Mouse (Mus musculus) gastrocnemius, postnatal 4 days (tissue): ENCODE measurements around the gene Adam30. TPM values are rescaled to one million over a fixed set of nuclear protein-coding genes. Genes with fewer than 3 reads are reported as not detected.
"Not testable (repeated sequence)": the region's sequence is repeated elsewhere in the genome, so short reads cannot be mapped to it uniquely, and the experiment has no call there.

Source experiments
- DNase-seq, 2 experiments: peaks; one replicate each; pipeline ENCODE4 v3.0.0; 2021 to 2022; ENCODE audit warnings: low spot score in 2 of 2, mixed read lengths in 2 of 2
- long read RNA-seq, 2 experiments: library from polyadenylated mRNA; stranded (forward); transcript quantifications; one replicate each; pipeline ENCODE4 v2.0.0; 2021
- total RNA-seq, 2 experiments: library from RNA; stranded (reverse); gene quantifications; 2 replicates each; pipeline ENCODE4 v1.2.3; 2021

The Adam30 gene
- not detected for total RNA-seq
- long read RNA-seq, experiment 1, result 0 reads
- long read RNA-seq, experiment 2, result 0 reads

DNA sequence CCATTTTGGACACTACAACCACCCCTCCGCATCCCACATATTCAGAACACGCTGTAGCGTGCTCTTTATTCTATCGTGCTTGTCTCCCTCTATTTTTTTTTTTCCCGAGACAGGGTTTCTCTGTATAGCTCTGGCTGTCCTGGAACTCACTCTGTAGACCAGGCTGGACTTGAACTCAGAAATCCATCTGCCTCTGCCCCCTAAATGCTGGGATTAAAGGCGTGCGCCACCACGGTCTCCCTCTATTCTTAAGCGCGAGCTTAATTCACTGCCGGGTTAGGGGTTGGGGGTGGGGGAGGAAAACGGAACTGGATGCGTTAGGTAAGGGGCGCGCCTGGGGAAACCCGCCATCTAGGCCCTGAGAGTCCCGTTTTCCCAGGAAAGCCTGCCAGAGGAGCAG lies at the start of gene Adam30:
Adam30 (plus strand) TSS at position 301 of the 400 bp plus-strand sequence.
- no peak for DNase-seq

DNA sequence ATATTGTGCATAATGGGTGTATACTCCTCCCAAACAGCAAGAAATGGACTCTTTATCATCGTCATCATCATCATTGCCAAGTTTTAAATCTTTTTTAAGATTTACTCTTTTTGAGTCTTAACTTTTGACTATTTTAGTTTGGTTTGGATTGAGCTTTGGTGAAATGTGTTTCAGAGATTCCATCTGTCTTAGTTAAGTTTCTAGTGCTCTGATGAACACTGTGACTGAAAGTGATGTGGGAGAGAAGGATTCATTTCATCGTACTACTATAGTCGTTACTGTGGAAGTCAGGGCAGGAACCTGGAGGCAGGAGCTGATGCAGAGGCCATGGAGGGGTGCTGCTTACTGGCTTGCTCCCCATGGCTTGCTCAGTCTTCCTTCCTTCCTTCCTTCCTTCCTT lies 42.2 kb upstream of the Adam30 start:
- no peak for DNase-seq

DNA sequence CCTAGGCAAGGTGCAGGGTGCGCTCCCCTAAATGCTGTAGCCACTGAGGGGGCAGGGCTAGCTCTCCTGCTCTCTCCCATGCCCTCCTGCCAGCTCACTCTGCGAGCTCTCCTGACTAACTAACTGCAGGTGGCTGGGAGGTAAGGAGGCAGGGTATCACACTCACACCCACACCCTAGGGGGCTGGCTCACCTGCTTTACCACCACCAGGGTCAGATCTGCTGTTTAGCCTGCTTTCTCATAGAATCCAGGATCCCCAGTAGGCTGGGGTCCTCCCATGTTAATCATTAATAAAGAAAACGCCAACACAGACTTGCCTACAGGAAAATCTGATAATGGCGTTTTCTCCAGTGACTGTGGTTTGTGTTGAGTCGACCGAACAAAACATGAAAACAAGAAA lies 41.1 kb upstream of the Adam30 start:
- DNase-seq, result no peak

DNA sequence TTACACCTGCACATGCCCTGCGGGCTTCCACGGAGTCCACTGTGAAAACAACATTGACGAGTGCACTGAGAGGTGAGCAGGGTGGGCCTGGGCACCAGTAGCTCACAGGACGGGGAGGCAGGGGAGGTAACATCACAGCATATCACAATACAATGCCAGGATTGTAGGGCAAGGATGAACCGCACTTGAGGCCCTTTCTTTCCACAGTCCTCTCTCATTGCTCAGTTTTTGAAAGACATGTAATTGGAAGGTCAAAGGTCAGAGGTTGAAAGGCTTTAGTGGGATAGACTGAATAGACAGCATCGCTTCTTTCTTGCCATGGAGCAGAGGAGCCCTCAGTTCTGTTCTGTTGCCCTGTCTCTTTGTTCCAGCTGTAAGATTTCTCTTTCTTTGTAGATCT lies 39.5 kb upstream of the Adam30 start:
- no peak for DNase-seq

DNA sequence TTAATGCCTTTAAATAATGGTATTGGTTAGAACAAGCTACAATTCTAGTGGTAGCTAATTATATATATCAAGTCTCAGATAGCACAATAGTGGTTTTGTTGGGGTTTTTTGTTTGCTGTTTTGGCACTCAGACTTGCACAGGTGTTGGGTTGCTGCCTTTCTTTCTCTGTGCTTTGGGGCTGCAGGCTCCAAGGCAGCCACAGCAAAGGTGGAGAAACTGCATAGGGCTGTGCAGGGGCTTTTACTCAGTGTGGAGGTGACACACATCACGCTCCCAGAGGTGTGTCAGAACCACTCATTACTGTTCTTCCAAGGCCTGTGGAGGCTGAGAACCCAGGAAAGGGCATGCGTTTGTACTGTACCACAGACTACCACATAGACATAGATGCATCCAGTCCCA lies 32.7 kb upstream of the Adam30 start:
- no peak for DNase-seq

DNA sequence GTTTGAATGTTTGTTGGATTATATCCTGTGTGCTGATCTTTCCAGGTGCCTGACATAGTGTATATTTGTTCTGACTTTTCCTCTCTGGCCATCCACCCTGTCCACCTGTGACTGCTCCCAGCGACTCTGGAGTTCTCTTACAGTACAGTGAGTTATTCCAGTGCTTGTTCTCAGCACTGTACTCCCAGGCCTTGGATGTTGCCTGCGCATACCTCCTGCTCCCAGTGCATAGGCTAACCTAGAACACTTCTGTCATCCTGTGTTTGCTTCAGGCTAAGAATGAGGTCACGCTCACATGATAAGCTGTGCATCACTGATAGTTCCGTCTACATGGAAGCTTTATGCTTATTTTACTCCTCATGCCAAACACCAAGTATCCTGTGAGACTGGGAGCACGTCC lies 31.7 kb upstream of the Adam30 start:
- DNase-seq, result no peak

DNA sequence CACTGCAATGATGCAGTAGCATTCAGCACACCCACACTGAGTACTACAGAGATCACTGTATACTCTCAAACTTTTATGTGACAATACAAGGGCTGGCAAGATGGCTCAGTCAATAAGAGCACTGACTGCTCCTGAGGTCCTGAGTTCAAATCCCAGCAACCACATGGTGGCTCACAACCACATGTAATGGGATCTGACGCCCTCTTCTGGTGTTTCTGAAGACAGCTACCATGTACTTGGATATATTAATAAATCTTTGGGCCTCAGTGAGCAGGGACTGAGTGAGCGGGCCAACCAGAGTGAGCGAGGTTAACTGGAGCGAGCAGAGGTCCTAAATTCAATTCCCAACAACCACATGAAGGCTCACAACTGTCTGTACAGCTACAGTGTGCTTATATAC lies 28.3 kb upstream of the Adam30 start:
- not testable (repeated sequence) for DNase-seq

DNA sequence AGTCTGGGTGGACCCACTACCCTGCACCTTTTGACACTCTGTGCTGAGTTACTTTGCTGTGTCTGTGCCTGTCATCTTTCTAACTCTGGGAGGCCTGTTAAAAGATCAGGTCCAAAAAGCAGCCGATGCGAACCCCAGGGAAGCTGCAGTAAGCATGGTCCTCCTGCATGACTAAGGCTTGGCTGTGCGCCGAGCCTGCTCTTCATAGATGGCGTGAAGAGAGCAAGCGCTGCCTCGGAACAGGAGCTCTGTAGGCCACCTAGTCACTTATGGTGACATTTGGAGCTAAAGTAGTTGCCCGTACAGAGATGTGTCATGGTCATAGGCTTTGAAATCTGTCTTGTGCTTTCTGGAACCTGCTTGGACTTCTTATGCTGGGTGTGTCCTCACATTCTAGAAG lies 27.8 kb upstream of the Adam30 start:
- DNase-seq, result no peak

DNA sequence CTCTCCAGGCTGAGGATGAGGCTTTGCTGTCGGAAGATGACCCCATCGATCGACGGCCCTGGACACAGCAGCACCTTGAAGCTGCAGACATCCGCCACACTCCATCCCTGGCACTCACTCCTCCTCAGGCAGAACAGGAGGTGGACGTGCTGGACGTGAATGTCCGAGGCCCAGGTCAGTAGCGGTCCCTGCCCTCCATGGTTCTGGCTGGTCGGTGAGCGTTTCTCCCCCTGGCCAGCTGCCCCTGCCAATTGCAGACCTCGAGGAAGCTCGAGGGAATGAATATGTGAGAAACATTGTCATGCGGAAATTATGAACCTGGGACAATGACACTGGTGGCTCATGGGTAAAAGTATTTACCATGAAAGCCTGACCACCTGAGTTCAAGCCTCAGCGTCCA lies 19.0 kb upstream of the Adam30 start:
- DNase-seq, result no peak

DNA sequence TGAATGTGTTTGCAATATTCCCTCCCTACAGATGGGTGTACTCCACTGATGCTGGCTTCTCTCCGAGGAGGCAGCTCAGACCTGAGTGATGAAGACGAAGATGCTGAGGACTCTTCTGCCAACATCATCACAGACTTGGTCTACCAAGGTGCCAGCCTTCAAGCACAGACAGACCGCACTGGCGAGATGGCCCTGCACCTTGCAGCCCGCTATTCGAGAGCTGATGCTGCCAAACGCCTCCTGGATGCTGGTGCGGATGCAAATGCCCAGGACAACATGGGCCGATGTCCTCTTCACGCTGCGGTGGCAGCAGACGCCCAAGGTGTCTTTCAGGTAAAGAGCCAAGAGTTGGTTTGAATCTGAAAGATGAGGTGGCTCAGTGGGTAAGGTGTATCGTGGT lies 17.6 kb upstream of the Adam30 start:
- no peak for DNase-seq

DNA sequence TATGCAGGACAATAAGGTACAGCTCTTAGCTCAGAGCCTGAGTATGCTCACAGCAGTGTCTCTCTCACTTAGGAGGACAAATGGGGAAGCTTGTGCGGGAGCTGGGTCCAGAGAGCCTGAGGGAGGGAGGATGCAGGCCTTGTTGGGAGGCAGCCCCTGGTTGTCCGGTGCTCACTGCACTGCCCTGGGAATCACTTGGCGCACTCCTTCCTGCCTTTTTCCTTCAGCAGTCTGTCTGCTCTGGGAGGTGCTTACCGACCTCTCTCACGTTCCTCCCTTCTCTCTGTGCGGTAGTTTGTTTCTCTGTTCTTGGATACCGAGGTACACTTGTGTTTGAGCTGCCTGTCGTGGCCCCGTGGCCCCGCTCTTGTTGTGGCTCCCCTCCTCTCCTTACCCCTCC lies 15.2 kb upstream of the Adam30 start:
- no peak for DNase-seq

DNA sequence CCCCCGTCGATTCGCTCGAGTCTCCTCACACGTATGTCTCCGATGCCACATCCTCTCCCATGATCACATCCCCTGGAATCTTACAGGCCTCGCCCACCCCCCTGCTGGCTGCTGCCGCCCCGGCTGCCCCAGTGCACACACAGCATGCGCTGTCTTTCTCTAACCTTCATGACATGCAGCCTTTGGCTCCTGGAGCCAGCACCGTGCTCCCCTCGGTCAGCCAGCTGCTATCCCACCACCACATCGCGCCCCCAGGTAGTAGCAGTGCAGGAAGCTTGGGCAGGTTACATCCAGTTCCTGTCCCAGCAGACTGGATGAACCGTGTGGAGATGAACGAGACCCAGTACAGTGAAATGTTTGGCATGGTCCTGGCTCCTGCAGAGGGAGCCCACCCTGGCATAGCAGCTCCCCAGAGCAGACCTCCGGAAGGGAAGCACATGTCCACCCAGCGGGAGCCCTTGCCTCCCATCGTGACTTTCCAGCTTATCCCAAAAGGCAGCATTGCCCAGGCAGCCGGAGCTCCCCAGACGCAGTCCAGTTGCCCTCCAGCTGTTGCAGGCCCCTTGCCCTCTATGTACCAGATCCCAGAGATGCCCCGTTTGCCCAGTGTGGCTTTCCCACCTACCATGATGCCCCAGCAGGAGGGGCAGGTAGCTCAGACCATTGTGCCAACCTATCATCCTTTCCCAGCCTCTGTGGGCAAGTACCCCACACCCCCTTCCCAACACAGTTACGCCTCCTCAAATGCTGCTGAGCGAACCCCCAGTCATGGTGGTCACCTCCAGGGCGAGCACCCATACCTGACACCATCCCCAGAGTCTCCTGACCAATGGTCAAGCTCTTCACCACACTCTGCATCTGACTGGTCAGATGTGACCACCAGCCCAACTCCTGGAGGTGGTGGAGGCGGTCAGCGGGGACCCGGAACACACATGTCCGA lies 13.7 kb upstream of the Adam30 start:
- no peak for DNase-seq

DNA sequence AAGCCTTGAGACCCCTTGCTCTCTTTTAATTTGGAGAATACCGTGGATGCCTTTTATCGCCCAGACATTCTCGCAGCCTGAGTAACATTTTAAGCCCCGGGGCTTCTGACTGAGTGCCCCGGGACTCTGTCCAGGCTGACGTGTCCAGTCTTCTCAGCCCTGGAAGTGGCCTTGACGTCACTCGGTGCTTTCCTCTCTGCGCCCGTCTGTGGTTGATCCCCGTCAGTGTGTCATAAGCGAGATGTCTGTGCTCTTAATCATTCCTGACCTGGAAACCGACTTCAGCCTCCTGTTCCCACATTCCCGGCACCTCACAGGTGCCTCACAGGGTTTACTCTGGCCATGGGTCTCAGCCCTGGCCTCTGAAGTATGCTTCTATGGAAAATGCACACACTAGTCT lies 12.7 kb upstream of the Adam30 start:
- DNase-seq, result no peak

DNA sequence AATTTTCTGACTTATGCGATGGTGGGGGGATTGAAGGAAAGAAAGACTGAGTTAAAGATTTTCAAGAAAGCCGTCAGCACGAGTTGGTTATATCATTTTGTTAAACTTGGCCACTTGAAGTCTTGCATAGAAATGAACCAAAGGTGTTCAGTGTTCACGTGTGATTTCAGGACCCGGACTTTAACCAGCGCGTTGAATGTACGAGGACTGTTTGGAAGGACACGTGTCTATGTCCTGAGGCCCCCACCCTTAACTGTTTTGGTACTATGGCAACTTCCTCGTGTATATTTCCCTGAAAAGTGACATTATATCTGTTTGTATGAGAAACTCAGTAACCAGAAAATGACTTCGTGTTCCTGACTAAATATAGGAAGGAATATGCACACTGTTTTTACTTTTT lies 10.5 kb upstream of the Adam30 start:
- DNase-seq, result no peak

DNA sequence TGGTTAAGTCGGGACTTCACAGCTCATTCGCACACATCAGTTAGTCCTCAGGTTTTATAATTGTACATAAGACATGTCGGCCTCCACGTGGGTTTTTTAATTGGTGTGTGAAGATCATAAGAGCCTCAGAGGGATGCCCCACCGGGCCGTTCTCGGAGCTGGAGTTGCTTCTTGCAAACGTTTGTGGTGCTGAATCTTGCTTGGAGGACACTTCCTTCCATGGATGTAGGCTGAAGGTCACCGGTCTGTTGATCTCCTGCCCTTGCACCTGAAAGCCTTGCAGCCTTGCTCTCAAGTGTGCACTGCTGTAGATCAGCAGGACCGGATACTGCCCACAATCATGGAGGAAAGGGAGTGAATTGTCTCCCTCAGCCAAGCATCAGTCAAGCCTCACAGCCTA lies 9.4 kb upstream of the Adam30 start:
- no peak for DNase-seq

DNA sequence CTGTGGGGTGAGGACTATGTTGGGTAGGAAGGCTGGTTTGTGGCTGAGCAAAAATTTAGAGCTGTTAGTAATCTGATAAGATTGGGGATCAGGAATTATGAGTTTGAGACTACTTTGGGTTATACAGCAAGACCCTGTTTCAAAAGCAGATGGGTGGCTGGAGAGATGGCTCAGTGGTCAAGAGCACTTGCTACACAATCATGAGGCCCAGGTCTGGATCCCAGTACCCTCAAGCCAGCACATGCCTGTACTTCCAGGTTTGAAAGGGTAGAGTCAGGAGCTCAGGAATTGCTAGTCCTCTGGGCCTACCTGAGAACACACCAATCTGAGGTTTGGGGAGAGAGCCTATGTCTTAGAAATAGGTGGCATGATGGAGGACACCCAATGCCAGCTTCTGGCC lies 7.0 kb upstream of the Adam30 start:
- DNase-seq, result no peak

DNA sequence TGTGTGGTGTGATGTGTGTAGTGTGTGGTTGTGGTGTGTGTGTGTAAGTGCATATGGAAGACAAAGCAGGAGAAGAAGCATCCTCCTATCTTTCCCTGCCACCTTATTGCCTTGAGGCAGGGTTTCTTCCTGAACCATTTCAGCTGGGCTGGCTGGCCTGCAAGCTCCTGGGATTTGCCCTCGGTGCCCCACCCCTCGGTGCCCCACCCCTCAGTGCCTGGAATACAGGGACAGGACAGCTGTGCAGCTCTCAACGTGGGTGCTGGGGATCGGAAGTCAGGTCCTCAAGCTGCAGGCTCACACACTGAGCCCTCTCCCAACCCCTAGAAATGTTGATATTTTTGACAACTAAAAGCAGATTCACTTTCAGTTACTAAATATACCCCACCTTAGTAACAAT lies 4.3 kb upstream of the Adam30 start:
- no peak for DNase-seq

DNA sequence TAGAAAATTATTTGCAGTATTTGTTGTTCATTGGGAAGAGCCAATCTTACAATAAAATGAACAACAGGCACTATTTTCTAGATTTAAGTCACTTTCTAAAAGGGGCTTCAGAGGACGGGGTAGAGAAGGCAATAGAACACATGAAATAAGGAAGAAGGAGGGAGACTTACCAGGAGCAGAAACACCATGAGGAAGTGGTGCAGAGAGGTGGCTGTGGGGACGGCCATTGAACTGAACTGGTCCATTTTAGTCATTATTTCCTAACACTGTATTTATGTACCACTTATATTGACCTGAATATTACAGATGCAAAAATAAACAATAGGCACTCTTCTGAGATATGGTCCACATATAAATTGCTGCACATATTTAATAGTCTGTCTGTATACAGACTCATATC lies 3.4 kb upstream of the Adam30 start:
- DNase-seq, result no peak

DNA sequence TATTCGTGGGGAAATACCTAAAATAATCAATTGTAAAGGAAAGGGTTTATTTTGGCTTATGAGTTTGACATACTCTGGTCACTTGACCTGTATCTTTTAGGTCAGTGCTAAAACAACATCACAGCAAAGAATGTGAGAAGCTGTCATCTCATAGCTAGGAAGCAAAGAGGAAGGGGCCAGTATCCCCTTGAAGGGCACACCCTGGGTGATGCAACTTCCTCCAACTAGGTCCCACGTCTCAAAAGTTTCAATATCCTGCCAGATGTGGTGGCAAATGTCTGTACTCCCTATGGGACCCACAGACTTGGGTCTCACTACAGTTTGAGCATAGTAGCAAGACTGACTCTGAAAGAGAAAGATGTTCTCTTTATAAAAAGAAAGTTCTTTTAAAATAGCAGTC lies 2.8 kb upstream of the Adam30 start:
- no peak for DNase-seq

DNA sequence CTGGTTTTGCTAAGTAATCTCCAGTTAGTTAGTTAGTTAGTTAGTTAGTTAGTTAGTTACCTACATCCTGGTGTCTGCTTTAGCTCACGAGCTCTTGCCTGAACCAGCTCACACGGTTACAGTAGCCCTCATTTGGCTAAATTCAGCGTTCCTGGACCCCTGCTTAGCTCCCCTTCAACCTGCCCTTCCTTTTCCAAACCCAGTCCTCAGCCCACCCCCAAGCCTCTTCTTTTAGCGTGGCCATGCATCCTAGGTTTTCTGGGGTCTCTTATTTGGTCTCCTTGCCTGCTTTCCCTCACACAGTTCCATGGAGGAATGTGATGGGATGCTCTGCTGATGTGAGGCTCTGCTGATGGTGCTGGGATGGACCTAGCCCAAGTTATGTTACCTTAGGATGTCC lies 1.8 kb upstream of the Adam30 start:
- DNase-seq, result no peak

DNA sequence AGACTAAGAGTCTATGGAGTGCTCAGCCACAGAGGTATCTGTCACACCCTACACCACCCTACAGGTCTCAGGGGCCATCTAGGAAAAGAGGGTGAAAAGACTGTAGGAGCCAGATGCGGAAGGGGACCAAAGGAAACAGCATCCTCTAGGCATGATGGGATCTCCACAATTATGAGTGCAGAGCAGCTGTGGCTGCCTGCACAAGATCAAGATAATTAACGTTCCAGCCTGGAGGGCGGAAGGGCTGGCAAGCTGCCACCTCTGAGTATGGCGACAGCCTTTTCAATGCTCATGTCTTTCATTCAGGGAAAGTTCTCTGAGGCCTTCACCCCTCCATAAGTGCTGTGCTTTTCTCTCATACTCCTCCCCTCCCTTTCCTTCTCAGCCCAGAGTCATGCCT lies 1.1 kb upstream of the Adam30 start:
- no peak for DNase-seq

DNA sequence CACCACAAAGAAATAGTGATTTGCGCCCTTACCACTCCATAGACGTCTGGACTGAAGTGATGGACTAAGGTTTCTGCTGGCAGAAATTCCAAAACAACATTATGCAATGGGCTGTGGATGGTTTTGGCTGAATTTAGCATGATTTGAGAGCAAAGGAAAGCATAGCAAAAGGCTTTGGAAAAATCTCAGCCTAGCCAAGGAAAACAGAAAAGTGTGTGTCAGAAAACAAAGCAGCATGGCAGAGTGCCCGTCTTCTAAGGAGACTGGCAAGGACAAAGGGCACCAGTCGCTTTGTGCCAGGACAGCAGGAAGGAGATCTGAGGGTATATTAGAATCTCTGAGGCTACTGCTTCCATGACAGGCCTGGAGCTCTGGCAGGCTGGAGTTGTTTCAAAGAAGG lies 17.9 kb downstream of the Adam30 start:
- DNase-seq, result no peak

DNA sequence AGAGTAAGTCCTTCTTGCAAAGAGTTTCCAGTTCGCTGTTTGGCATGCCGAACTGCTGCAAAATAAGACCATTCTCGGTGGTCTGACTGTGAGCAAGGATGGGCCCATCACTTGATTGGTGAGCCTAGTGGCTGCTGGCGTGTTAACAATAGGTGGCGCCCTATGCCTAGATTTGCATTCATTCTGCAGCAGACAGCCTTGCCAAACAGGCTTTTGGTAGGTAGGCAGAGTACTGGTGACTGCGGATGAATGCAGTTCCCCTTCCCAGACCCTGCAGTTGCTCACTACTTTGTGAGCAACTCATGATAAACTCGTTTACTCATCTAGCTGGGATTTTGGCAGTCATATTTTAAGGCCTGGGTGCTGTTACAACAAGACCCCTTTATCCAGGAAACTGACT lies 20.4 kb downstream of the Adam30 start:
- DNase-seq, result peak in 1 of 2 experiments; percentile 37
